Mouse (Mus musculus) limb, embryonic 15.5 days (tissue): ENCODE data around the gene Gm17334. TPM values are rescaled to one million over a fixed set of nuclear protein-coding genes. Genes with fewer than 3 reads are reported as not detected.

Experiments
- ATAC-seq: fragments of 200-750 bp; cut with Nextera tagmentation; 2 replicates; pipeline ENCODE4 v1.8.0; 2017; ENCODE audit warnings: low read depth, moderate TSS enrichment; ENCODE audit not compliant: insufficient number of reproducible peaks, low FRiP score, low TSS enrichment
- H3K27ac ChIP-seq: fragments of 300-500 bp; sonication (generic); 2 replicates; pipeline ENCODE4 v1.5.1; 2015; ENCODE audit warnings: moderate library complexity, mild to moderate bottlenecking, inconsistent platforms
- H3K27me3 ChIP-seq: fragments of 300-500 bp; sonication (generic); 2 replicates; pipeline ENCODE4 v1.6.1; 2015; ENCODE audit warnings: inconsistent platforms
- H3K36me3 ChIP-seq: fragments of 300-500 bp; sonication (generic); 2 replicates; pipeline ENCODE4 v1.6.1; 2015; ENCODE audit warnings: inconsistent platforms
- H3K4me1 ChIP-seq: fragments of 300-500 bp; sonication (generic); 2 replicates; pipeline ENCODE4 v1.6.1; 2015; ENCODE audit warnings: inconsistent platforms
- H3K4me2 ChIP-seq: fragments of 300-500 bp; sonication (generic); 2 replicates; pipeline ENCODE4 v1.6.1; 2015; ENCODE audit warnings: mild to moderate bottlenecking, inconsistent platforms
- H3K4me3 ChIP-seq: fragments of 300-500 bp; sonication (generic); 2 replicates; pipeline ENCODE4 v1.5.1; 2015; ENCODE audit warnings: mild to moderate bottlenecking, inconsistent platforms
- H3K9ac ChIP-seq: fragments of 300-500 bp; sonication (generic); 2 replicates; pipeline ENCODE4 v1.6.1; 2015; ENCODE audit warnings: inconsistent platforms
- H3K9me3 ChIP-seq: fragments of 300-500 bp; sonication (generic); 2 replicates; pipeline ENCODE4 v1.6.1; 2016; ENCODE audit warnings: inconsistent platforms
- WGBS: fragments of 180-500 bp; shearing (Covaris S2); methylation state at CpG from one replicate; pipeline ENCODE4 v1.1.7; 2015; 5-methylcytosine and 5-hydroxymethylcytosine counted together
- microRNA-seq: library from miRNA; unstranded; fragments of <30 nt; microRNA quantifications from one replicate; pipeline ENCODE4, GENCODE M21; 2016
- polyA plus RNA-seq: library from polyadenylated mRNA; unstranded; fragments of >200 nt; fragmentation: Nextera tagmentation; extraction: Ambion mirVana; gene quantifications from 2 replicates; pipeline ENCODE4 v1.2.1, GENCODE M21; 2015

Gm17334 gene
- polyA plus RNA-seq, 1 experiment from 2014 or later = 0.22 TPM

GRCm38 (mm10) chr11:53732244-53732643 lies 40.7 kb downstream of the Gm17334 start:
- ATAC-seq = no peak
- Histone ChIP-seq H3K4me2 (no peak overlapping the region), H3K4me3 (no peak overlapping the region), H3K36me3 (no peaks in the 10 kb centered on the region), H3K27me3 (no peaks in the 10 kb centered on the region), H3K4me1 (peaks cover 4% of the 10 kb centered on the region; the same call in 1 of the 2 replicates), H3K9me3 (no peaks in the 10 kb centered on the region), H3K27ac (no peak overlapping the region), H3K9ac (no peak overlapping the region)
- 86% methylated on average over 8 of the region's 8 CpGs for WGBS

DNA sequence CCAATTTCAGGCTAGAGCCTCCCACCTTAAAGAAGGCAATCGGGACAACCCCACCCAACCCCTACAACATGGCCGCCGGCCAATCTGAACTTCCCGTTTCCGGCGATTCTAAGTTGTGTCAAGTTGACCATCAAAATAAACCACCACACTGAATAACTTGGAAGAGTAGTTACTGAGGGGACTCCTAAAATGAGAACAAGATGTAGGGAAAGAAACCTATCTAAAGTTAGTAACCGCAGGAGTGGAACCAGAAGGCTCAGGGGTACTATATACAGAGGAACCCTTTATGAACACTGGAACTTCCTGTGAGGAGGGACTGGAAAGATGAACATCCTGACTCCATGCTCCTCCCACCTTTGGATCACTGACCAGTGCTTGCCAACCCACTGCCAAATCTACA lies 41.5 kb downstream of the Gm17334 start:
- Histone ChIP-seq H3K9me3 (no peaks in the 10 kb centered on the region), H3K4me3 (no peak overlapping the region), H3K4me2 (no peak overlapping the region), H3K4me1 (peaks cover 4% of the 10 kb centered on the region; the same call in 1 of the 2 replicates), H3K9ac (no peak overlapping the region), H3K27ac (no peak overlapping the region), H3K36me3 (no peaks in the 10 kb centered on the region), H3K27me3 (no peaks in the 10 kb centered on the region)
- 91% methylated on average over 7 of the region's 7 CpGs for WGBS
- no peak for ATAC-seq

Small RNA genes lying within 50 kb of the gene (microRNA-seq; reads per million reads assigned to microRNA genes)
- not detected for gene Mir7671

Other genes with a start within 250 kb of the Gm17334 start
- gene Kif3a, start 205.8 kb downstream of the Gm17334 start, polyA plus RNA-seq = 69.2 and 82.2 TPM in 2 replicates
- gene Il4, start 154.5 kb downstream of the Gm17334 start, polyA plus RNA-seq = 1.8 and 2.6 TPM in 2 replicates
- gene Il13, start 138.5 kb downstream of the Gm17334 start, polyA plus RNA-seq = not detected in 2 replicates
- 26.0 and 28.0 TPM in 2 replicates for gene Rad50, start 65.9 kb downstream of the Gm17334 start, polyA plus RNA-seq
- gene Il5, start 52.4 kb downstream of the Gm17334 start, polyA plus RNA-seq = not detected in 2 replicates
- 14.6 and 16.4 TPM in 2 replicates for gene Irf1, start 3.2 kb downstream of the Gm17334 start, polyA plus RNA-seq
- 0.37 TPM in 2 replicates for gene Gm12216, start 86.1 kb upstream of the Gm17334 start, polyA plus RNA-seq
- gene Slc22a5, start 118.5 kb upstream of the Gm17334 start, polyA plus RNA-seq = 7.6 and 8.2 TPM in 2 replicates
- gene Slc22a21, start 207.1 kb upstream of the Gm17334 start, polyA plus RNA-seq = 4.3 and 5.0 TPM in 2 replicates